Mouse (Mus musculus): ENCODE measurements around the gene Gm21704. TPM values are rescaled to one million over a fixed set of nuclear protein-coding genes. Genes with fewer than 3 reads are reported as not detected.
"Not testable (repeated sequence)": the region's sequence is repeated elsewhere in the genome, so short reads cannot be mapped to it uniquely, and the experiment has no call there.

The Gm21704 gene
- polyA plus RNA-seq (2012; rRNA removed), result not detected in 2 replicates

- H3K4me3 ChIP-seq (replicated peaks; ENCODE audit: extremely low read depth, low read depth, low read length); DNase-seq; H3K4me1 ChIP-seq (ENCODE audit: control insufficient read depth, insufficient read depth, low read length): not testable (repeated sequence)
- WGBS, result no CpG with 5 or more reads among the region's 9 CpGs
Measured at GRCm38 (mm10) chrY:3410067-3410466, at the start of gene Gm21704, which contains the start of gene Gm21708. Gene Gm21704, minus strand, starts transcription at chrY:3410167. Gene Gm21708, minus strand, starts transcription at chrY:3410167.

- H3K4me3 ChIP-seq (replicated peaks; ENCODE audit: extremely low read depth, low read depth, low read length); DNase-seq; H3K4me1 ChIP-seq (ENCODE audit: control insufficient read depth, insufficient read depth, low read length): not testable (repeated sequence)
- WGBS, result no CpG with 5 or more reads among the region's 9 CpGs
Measured at GRCm38 (mm10) chrY:3345229-3345628, 64.7 kb downstream of the Gm21704 start, which contains the start of gene Gm21693. Gene Gm21693, minus strand, starts transcription at chrY:3345329.

DNA sequence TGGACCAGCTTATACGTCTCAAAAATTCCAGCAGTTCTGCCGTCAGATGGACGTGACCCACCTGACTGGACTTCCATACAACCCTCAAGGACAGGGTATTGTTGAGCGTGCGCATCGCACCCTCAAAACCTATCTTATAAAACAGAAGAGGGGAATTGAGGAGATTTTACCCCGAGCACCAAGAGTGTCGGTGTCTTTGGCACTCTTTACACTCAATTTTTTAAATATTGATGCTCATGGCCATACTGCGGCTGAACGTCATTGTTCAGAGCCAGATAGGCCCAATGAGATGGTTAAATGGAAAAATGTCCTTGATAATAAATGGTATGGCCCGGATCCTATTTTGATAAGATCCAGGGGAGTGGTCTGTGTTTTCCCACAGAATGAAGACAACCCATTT is 69.3 kb downstream of the Gm21704 start:
- WGBS, result no CpG with 5 or more reads among the region's 11 CpGs
- H3K4me1 ChIP-seq (ENCODE audit: control insufficient read depth, insufficient read depth, low read length); H3K4me3 ChIP-seq (replicated peaks; ENCODE audit: extremely low read depth, low read depth, low read length); DNase-seq: not testable (repeated sequence)

Other genes starting within 250 kb of the Gm21704 start
- gene Gm21677, start 103.7 kb downstream of the Gm21704 start, polyA plus RNA-seq (2012; rRNA removed), result not detected in 2 replicates
- not detected in 2 replicates for gene Gm21693, start 64.8 kb downstream of the Gm21704 start, polyA plus RNA-seq (2012; rRNA removed)
- gene Gm21708, start within 50 bp of the Gm21704 start, polyA plus RNA-seq (2012; rRNA removed), result not detected in 2 replicates

Measured in lung, adult 2 months (tissue).